In genomic region chrX:142882255-142882654, GRCm38 (mm10) we compare ENCODE assay signal across 19 mouse cellular contexts.
"Had no signal": no experiment of that assay in that cellular context is flagged by ENCODE, and none has a peak within 500 bp of the region (broad histone marks: within the 10 kb centered on the region; RNA-seq: fewer than 3 reads in every experiment).

No protein-coding gene starts in this region.

- H3K9me3 ChIP-seq: liver, embryonic 13.5 days; midbrain, embryonic 12.5 days; neural tube, embryonic 13.5 days had no signal

- H3K27ac ChIP-seq: left cerebral cortex, adult 2 months; liver, embryonic 13.5 days; midbrain, embryonic 12.5 days; neural tube, embryonic 13.5 days; stomach, postnatal 0 days had no signal

- DNase-seq: kidney, adult 2 months; kidney, postnatal 36 days; layer of hippocampus, postnatal 36 days; liver, embryonic 13.5 days; lung, embryonic 14.5 days; right cerebral cortex, adult 18-20 months; right cerebral cortex, postnatal 14 days; right cerebral cortex, postnatal 4 days; thymus, adult 2 months; thymus, postnatal 14 days; thymus, postnatal 4 days had no signal

- H3K27me3 ChIP-seq: liver, embryonic 13.5 days had no signal

- H3K4me1 ChIP-seq: liver, embryonic 13.5 days; midbrain, embryonic 12.5 days; neural tube, embryonic 13.5 days had no signal

- H3K9ac ChIP-seq: liver, embryonic 13.5 days; lung, embryonic 14.5 days; midbrain, embryonic 12.5 days; neural tube, embryonic 13.5 days had no signal

- H3K4me3 ChIP-seq: left cerebral cortex, adult 2 months; liver, embryonic 13.5 days; midbrain, embryonic 12.5 days; myocyte; neural tube, embryonic 13.5 days had no signal

- H3K4me2 ChIP-seq: liver, embryonic 13.5 days; lung, embryonic 14.5 days; midbrain, embryonic 12.5 days; neural tube, embryonic 13.5 days had no signal

- H3K36me3 ChIP-seq: liver, embryonic 13.5 days; midbrain, embryonic 12.5 days; neural tube, embryonic 13.5 days had no signal

- ATAC-seq: intestine, postnatal 0 days; lung, postnatal 0 days; midbrain, embryonic 16.5 days had no signal
